Mouse (Mus musculus) left cerebral cortex, postnatal 10 days (tissue): Measurements from ENCODE around the gene D10Jhu81e. TPM values are rescaled to one million over a fixed set of nuclear protein-coding genes. Genes with fewer than 3 reads are reported as not detected.
A peak's percentile ranks its signal among the peaks of the same experiment; 100 is the strongest.
"Not testable (repeated sequence)": the region's sequence is repeated elsewhere in the genome, so short reads cannot be mapped to it uniquely, and the experiment has no call there.

Source experiments
- DNase-seq, 2 experiments: peaks; one replicate each; pipeline ENCODE4 v3.0.0; 2021 to 2022; ENCODE audit warnings: low spot score in 2 of 2, mixed read lengths in 1 of 2; ENCODE audit errors: extremely low spot score in 1 of 2
- intact Hi-C: fragments of 180-260 bp; cut with DNase I; formaldehyde crosslinking; loops from one replicate; pipeline ENCODE4 v1.15.1; 2025
- total RNA-seq, 2 experiments: library from RNA; stranded (reverse); gene quantifications; 2 replicates each; pipeline ENCODE4 v1.2.3; 2021

Gene D10Jhu81e
- 10 to 100 TPM; 85.0 to 93.0 TPM for total RNA-seq

DNA sequence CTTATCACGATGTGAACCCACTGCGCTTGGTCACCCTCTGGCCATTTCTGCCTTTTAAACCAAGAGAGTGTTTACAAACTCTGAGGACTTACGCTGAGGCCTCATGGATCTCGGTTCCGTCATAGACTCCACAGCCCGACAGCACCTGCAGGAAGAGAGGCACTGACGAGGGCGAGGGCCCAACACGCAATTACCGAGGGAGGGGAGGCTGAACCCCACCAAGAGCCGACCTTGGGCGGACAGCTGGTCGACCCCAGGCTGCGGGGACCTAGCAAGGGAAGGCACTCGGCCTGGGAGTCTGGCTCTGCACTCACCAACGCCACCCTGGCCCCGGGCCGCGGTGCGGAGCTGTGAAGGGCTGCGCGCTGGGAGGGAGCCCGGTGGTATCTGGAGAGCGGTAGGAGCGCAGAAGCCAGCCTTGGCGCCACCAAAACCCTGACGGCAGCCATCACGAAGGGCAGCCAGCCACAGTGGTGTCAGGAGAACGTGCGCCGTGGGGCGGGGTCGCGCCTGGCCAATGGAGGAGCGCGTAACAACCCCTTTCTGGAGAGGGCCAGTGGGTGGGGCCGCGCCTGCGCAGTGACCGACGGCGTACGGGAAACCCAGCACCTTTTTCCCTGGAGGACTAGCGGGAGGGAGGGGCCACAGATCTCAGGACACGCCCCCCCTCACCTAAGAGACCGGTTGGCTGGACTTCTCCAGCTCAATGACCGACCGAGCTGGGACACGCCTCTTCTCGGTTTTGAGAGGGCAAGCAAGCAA is at the start of gene D10Jhu81e:
D10Jhu81e (minus strand) TSS at position 502 of the 762 bp plus-strand sequence.
- DNase-seq: peak; percentile 99 to 100
- intact Hi-C loops: no loop called here

DNA sequence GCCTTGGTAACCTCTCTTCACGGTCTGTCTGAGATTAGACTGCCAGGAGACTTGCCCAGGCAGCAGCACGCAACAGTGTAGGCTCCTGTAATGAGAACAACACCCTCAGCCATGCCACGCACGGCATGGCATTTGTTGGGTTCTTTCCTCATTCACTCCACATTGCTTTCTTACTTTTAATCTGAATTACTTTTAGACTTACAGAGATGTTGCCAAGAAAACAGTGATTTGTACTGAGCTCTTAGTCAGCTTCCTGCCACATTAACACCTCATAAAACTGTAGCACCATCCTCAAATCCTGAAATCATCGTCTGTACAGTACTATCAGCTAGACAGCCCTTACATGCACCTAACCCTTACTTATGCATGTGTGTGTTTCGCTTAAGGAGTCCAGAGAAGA is 49.0 kb upstream of the D10Jhu81e start:
- DNase-seq: no peak
- intact Hi-C loops: no loop called here

DNA sequence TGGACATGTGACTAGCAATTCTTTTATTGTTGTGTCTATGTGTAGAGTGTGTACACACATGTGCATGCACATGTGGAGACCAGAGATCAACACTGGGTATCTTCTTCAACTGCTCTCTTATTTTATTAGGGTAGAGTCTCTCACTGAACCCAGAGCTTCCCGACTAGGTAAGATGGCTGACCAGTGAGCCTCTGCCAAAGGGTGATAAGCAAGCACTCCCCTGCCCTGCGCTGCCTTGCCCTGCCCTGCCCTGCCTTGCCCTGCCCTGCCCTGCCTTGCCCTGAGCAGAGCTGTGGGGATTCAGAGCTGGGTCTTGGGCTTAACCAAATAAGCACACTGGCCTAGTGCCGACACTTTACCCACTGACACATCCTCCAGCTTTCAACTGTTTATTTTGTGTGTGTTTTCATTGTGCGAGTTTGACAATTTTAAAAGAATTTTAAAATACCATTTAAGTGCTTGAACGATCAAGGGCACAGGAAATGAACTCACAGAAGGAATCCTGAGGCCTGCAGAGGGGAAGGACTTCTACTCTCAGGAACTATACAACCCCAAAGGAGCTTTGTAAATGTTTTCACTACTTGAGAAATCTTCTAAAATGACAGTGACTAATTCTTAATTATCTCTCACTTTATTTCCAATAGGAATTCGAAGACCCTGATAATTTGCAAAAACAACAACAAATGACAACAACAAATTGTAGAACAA is 46.9 kb upstream of the D10Jhu81e start:
- intact Hi-C loops: no loop called here
- no peak for DNase-seq

DNA sequence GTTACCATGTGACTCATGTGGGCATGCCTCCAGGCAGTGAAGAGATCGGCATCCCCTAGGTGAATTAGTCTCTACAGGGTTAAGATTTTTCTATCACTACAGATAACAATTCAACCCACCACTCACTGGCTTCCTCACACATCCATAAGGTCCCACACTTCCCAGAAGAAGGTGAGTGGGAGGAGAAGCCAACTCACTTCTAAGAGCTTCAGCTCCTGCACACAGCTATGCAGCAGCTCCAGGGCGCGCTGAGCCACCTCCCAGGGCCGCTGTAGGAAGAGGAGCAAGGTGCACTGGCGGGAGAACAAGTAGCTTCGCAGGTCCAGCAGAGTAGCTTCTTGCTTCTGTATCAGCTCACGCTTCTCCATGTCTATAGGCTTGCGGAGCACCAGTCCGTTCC is 44.8 kb upstream of the D10Jhu81e start:
- no peak for DNase-seq
- intact Hi-C loops: no loop called here

DNA sequence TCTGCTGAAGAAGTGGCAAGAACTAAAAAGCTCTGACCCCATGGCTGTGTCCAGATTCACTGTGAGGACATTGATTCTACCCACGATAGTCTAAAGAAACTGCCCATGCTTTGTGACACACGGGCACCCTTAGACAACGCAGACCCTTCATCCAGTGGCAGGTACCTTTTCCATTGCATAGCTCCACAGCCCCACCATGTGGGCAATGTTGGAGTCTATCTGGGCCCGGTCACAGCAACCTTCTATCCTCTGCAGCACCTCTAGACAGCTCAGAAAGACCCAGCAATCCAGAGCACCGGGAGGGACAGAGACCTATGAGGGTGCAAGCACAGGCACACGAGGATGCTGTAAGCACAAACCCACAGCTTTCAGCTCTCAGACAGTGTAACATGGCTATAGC is 41.7 kb upstream of the D10Jhu81e start:
- intact Hi-C loops: no loop called here

DNA sequence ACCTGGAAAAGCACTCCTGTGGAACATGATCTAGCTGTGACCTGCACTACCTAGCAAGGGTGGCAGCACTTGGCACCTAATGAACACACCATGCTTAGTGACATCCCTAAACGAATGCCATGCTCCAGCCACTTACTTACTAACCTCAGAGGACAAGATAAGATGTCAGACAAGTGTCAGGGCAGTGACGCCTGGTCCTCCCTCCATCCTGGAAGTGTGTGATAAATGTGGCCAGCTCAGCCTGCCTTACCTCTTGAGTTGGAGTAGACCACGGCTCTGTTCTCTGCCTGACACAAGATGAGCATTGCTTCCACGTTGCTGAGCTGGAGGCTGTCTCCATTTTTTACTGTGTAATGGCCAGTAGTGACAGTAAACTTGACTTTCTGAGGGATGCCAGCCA is 31.6 kb upstream of the D10Jhu81e start:
- DNase-seq: no peak
- intact Hi-C loops: no loop called here

More for the DNA sequence above, 41.7 kb upstream of the D10Jhu81e start:
- no peak for DNase-seq

DNA sequence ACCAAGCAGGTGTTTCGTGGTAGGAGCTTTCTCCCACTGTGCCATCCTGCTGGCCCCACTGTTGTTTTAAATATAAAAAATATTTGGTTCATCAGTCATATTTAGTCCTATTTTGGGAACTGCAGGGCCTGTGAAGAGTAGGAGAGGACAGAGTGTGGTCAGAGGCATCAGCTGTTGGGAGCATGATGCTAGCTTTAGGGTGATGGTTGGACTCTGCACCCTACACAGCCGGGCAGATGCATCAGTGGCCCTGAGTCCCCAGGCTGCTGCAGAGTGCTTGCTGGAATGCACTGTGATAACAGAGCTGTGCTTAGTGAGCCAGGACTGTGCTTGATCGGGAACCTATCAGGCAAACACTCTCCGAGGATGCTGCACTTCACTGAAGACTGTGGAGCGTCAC is 23.4 kb upstream of the D10Jhu81e start:
- DNase-seq: no peak
- intact Hi-C loops: loop anchor here (5.0 kb wide), 1 partner anchor 209 kb away; no protein-coding TSS in a partner anchor

DNA sequence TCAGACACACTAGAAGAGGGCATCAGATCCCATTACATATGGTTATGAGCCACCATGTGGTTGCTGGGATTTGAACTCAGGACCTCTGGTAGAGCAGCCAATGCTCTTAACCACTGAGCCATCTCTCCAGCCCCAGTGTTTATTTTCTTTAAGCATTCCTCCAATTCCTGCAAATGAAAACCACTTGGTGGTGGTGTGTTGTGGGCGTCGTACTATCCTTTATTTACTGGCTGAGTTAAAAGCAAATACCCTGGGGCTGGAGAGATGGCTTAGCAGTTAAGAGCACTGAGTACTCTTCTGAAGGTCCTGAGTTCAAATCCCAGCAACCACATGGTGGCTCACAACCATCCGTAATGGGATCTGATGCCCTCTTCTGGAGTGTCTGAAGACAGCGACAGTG is 16.5 kb upstream of the D10Jhu81e start:
- intact Hi-C loops, DNase-seq: not testable (repeated sequence)

DNA sequence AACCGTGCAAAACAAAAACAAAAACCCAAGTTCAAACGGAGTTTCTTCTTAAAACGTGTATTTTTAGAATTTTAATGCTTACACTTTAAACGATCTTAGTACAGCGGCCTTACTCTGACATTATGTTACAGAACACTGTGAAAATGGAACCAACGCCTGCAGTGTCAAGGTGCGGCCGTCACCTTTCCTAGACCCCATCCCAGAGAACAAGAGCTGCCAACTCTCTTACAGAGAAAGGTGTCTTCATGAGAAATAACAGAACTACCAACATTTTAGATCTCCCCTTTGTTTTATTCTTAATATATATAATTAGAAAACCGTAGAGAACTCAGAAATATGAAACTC is 15.8 kb upstream of the D10Jhu81e start:
- DNase-seq: no peak
- intact Hi-C loops: no loop called here

DNA sequence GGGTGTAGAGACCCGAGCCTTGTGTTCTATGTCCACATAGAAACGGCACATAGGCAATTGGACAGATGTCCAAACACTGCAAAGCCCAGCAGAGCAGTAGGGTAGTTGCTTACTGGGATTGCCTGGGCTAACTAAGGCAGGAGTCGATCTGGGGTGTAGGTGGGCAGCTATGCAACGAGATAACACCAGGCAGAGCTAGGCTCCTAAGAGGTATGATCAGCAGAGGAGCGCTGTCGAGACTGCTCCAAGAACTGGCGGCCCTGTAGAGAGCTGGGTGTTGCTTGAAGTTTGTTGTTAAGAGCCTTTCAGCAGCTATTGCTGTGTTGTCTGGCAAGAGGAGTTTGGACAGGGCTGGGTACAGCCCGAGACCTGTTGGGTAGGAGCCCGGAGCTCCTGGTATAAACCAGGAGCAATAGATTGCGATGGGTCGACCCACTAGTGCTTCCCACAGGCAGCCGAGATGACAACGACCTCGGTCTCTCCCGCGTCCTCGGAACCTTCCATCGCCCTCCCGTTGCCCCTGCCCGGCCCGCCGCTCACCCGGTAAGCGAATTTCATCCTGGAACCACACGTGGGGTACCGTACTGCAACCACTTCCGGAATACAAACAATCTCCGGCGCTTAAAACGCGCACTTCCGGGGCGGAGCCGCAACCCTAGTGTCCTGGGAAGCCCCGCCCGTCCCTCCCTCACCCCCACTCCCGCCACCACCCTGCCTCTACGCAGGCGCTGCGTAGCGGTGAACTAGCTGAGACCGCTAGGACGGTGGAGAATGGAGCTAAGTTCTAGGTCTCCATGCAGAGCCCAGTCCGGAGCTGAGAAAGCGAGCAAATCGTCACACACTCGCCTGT is 15.2 kb upstream of the D10Jhu81e start, which contains the start of gene Pwp2:
Pwp2 (minus strand) TSS at position 619 of the 850 bp plus-strand sequence.
- DNase-seq: peak; percentile 83 to 93
- intact Hi-C loops: no loop called here

DNA sequence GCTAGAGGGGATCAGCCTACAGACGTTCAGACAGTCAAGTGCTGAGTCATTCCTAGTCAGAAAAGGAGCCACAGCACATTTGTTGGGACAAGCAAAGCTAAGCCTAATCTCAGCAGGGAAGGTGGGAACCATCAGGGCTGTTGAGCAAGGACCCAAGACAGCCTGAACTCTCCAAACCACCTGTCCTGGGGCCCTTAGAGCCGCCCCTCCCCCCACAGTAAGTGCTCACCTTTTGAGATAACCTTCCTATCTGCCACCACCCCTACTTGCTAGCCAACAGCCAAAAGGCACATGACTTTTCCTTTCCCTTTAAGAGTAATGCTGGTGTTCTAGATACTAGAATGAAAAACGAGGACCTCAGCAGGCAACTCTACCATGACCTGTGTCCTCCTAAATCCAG is 14.0 kb upstream of the D10Jhu81e start:
- intact Hi-C loops: no loop called here
- no peak for DNase-seq

DNA sequence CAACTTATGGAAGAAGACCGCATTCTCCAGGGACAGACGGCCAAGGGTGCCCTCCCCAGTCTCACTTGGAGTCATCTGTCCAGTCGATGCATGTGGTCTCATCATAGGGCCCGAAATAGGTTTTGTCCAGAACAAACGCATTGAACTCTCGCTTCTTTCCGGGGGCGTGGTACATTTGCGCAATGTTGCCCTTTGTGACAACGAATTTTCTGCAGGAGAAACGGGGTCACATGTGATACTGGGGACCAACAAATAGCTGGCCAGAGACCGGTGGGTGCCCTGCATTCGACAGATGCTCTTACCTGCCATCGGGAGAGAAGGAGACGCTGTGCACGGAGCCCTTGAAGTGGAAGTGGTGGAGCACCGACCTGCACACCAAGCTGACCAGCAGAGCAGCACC is 12.7 kb upstream of the D10Jhu81e start:
- intact Hi-C loops: no loop called here
- DNase-seq: peak in 1 of 2 experiments; percentile 22

DNA sequence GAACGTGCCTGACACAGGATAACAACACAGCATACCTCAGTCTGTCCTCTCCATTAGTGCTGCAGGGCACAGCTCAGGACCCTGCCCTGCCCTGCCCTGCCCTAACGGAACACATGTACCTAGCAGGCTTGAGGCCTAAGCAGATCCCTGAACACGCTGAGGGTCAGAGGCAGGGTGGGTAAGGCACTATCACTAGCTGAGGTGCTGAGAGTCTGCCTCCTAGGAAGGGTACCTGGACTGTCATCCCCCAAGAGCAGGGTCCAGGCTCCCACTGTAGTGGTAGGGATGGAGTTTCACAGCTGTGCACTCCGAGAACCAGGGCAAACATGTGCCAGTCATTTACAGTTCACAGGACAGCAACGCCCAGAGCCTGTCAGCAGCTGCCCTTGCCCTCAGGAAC is 4.9 kb upstream of the D10Jhu81e start:
- peak in 1 of 2 experiments; percentile 11 for DNase-seq
- intact Hi-C loops: no loop called here

DNA sequence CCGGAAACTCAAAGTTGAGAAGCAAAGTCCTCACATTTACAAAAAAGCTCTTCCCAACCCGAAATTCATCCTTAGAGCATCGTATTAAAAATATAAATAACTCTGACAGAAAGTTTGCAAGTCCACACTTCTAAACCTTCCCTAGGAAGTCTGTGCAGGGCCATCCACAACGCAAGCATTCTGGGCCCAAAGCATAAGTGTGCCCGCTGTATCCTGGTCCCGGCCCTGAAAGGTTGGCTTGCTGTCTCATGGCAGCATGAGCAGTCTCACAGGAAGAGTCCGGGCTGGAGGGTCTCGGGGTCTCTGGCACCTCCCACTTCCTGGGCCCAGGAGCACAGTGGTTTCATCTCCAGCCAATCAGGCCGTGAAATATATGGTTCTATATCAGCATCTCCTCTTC is 2.0 kb upstream of the D10Jhu81e start:
- intact Hi-C loops: no loop called here
- peak in 1 of 2 experiments; percentile 16 for DNase-seq

DNA sequence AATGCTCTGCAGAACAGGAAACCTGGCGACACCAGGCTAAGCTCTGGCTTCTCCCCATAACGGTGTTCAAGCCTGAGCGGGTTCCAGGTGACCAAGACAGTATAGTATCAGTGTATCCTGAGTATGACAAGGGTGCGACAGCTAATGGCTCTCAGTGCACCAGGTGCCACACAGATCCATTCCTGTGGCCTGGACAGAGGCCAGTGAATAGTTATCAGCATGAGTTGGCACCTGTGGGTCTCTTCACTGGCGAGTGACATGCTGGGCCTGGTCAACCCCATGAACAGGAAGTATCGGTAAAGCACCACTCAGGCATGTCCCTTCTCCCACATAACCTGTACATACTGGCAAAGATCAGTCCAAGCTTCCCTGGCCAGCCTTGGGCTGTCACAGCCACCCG is 1.5 kb upstream of the D10Jhu81e start:
- peak in 1 of 2 experiments; percentile 15 for DNase-seq
- intact Hi-C loops: no loop called here

DNA sequence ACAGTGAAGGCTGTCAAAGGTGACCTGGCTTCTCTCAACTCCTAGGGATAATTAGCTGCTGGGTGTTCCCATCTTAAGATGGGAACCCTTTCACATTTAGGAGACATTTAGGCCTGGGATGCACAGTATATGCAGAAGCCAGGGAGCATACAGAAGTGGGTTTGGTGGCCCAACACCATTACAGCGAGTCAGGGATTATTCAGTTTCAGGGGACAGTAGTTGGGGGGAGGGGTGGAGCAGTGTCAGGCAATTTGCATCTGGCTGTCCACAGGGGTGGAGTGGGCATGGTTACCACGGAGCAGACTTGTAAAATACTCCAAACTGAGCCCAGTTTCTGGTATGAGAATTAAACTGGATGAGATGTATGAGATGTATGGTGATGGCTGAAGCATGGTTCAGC is 863 bp upstream of the D10Jhu81e start:
- intact Hi-C loops: no loop called here
- DNase-seq: peak in 1 of 2 experiments; percentile 36

DNA sequence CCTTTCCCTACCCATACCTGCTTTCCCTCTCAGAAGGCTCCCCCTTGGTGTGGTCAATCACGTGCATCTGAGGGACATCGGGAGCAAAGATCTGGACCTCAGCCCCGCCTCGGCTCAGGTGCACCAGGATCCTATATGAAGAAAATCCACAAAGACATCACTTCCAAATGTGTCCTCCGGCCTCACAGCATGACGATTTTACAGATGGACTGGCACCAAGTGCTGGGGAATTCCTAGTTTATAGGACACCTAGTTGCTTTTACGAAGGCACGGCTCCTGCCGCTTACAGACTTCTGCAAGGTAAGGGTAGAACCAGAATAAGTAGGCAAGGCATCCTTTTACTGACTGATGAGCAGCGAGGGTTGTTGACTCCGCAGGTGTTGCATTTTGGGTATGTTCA is 790 bp downstream of the D10Jhu81e start:
- intact Hi-C loops: no loop called here
- DNase-seq: peak in 1 of 2 experiments; percentile 19

DNA sequence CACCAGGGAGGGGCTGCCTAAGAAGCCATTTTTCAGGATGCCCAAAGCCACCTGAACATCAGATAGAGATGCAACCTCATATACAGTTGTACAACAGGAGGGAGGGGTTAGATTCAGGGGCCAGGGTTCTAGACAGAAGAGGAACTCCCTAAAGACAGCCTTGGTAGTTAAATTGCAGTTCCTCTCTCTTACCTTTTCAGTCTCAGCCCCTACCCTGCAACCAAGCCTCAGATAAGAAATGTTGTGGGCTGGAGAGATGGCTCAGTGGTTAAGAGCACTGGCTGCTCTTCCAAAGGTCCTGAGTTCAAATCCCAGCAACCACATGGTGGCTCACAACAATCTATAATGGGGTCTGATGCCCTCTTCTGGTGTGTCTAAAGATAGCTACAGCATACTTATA is 1.8 kb downstream of the D10Jhu81e start:
- intact Hi-C loops: no loop called here
- no peak for DNase-seq

DNA sequence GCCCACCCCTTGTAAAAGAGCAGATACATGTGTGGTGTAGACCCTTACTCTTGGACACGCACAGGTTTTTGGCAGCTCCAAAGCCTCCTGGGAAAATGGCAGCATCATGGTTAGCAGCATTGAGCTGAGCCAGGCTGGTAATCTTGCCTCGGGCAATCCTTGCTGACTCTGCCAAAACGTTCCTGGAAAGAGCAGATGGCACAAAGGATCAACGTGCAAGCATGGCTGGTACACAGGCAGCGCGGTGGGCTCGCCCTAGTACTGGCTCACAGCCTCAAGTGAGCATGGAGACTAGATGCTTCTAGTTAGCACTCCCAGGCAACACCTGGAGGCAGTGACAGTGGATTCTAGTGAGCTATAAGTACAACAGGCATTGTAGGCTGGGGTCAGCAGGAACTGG is 2.2 kb downstream of the D10Jhu81e start:
- intact Hi-C loops: no loop called here
- peak in 1 of 2 experiments; percentile 17 for DNase-seq
